Mouse (Mus musculus): ENCODE results near the gene Nkx2-4.

Nkx2-4 gene

GRCm38 (mm10) chr2:147085072-147085870, at the start of gene Nkx2-4:
Gene Nkx2-4 (minus strand): TSS chr2:147085445.
- in situ Hi-C loops (cut with MboI, MseI) = no loop called here

GRCm38 (mm10) chr2:147127366-147127765, 42.1 kb upstream of the Nkx2-4 start:
- in situ Hi-C loops (cut with MboI, MseI) = no loop called here

- in situ Hi-C loops (cut with MboI, MseI) = no loop called here
These were observed 34.5 kb upstream of the Nkx2-4 start for GRCm38 (mm10) chr2:147119736-147120135.

GRCm38 (mm10) chr2:147086441-147086840, 1.2 kb upstream of the Nkx2-4 start:
- in situ Hi-C loops (cut with MboI, MseI) = no loop called here

DNA sequence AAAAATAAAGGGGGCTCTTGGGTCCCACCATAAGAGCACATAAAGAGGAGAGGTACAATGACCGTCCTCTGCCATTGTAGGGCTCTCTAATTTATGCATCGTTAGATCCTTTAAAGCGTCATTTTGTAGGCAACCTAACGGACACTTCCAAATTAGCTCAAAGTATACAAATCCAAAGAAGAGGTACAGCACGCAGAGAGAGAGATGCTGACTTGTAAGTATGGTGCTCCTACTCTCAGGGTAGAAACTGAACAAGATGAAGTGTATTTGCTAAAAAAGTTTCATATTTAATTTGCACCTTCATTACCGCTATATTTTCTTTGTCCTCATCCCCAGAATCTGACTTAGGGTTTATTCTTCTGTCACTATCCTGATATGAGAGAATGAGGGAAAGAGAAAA, 692 bp upstream of the Nkx2-4 start:
- in situ Hi-C loops (cut with MboI, MseI) = no loop called here

DNA sequence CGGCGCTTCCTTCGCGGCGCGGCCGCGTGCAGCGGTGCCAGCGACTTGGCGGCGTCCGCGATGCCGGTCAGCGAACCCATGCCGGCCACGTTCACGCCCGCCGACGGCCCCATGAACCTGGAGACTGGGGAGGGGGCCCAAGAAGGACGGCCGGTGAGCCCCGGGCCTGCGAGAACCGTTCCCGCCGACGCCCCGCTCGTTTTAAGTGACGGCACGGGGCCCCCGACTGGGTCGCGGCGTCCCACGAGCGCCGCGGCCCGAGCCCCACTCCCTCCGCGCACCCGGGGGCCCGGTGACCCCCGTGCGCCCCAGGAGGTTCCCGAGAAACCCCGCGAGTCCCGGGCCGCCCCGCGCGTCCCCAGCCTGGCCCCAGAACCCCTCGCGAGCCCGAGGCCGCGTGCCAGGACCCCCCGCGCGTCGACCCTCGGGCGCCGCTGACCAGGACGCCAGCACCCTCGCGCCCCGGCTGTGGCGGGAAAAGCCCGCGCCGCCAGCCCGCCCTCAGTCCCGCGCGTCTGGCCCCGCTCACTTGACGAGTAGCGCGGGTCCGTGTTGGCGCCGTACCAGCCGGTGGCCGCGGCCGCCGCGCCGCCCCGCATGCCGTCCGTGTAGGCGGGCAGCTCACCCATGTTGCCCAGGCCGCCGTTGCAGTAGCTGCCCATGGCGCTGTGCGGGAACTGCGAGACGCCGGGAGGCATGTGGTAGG, 726 bp downstream of the Nkx2-4 start:
- in situ Hi-C loops (cut with MboI, MseI) = loop anchor here in 1 of 2 experiments (5.0 kb wide), 1 partner anchor 93 kb away; no protein-coding TSS in a partner anchor

DNA sequence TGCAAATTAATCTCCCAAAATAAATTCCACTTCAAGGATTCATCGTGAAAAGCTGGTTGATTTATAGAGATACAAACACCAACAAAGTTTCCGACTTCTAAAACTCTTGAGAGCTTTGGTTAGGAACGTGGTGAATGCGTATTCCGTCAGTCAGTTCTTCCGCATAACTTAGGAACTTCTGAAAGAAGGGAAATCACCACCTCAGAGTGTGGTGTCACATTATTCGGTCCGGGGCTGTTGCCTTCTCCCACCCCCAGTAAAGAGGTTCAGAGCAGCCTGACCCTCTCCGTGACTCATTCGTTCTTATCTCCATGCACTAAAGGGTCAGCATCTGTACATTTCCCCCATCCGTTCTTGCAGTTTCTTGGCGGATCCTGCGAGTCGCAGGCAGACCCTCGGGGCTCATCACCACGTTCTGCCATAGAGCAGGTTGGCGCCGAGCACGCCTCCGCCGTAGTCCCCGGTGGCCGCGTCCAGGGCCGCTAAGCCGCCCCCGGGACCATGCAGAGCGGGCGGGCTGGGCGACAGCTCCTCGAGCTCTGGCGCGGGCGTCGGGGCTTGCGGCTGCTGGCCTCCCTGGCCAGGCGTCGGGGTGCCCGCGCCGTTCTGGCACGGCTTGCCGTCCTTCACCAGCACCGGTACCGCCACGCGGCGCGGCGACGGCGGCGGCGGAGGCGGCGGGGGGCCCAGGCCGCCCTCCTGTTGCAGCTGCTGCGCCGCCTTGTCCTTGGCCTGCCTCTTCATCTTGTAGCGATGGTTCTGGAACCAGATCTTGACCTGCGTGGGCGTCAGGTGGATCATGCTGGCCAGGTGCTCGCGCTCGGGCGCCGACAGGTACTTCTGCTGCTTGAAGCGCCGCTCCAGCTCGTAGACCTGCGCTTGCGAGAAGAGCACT, 1.5 kb downstream of the Nkx2-4 start:
- in situ Hi-C loops (cut with MboI, MseI) = loop anchor here in 1 of 2 experiments (5.0 kb wide), 1 partner anchor 94 kb away; no protein-coding TSS in a partner anchor

DNA sequence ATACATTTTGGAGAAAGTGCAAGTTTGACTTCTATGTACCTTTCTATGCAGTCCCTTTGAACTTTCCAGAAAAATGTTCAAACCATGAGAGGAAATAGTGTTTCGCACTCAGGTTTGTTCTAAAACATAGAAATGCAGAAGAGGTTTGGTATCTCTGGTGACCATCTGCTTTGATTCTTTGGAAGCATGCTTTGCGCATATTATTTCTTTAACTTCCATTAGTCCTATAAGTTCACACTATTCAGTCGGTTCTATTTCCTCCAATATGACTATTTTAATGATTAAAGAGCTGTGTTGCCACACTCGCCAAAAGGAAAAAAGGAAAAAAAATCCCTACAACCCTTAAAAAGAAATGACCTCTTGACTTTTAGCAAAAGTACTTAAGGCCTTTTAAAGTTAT, 2.9 kb downstream of the Nkx2-4 start:
- in situ Hi-C loops (cut with MboI, MseI) = loop anchor here in 1 of 2 experiments (5.0 kb wide), 1 partner anchor 95 kb away; no protein-coding TSS in a partner anchor

GRCm38 (mm10) chr2:147074399-147074798, 10.8 kb downstream of the Nkx2-4 start:
- in situ Hi-C loops (cut with MboI, MseI) = loop anchor here in 1 of 2 experiments (10.0 to 25.0 kb wide), 2 partner anchors 60 to 1162 kb away; partner anchors contain the start of genes Naa20 and Xrn2

- in situ Hi-C loops (cut with MboI, MseI) = loop anchor here in 1 of 2 experiments (10.0 to 25.0 kb wide), 2 partner anchors 59 to 1162 kb away; partner anchors contain the start of genes Naa20 and Xrn2
These were observed 11.3 kb downstream of the Nkx2-4 start for GRCm38 (mm10) chr2:147073962-147074361.

GRCm38 (mm10) chr2:147070305-147070704, 14.9 kb downstream of the Nkx2-4 start:
- in situ Hi-C loops (cut with MboI, MseI) = loop anchor here in 1 of 2 experiments (10.0 to 25.0 kb wide), 2 partner anchors 56 to 1158 kb away; partner anchors contain the start of genes Naa20 and Xrn2

DNA sequence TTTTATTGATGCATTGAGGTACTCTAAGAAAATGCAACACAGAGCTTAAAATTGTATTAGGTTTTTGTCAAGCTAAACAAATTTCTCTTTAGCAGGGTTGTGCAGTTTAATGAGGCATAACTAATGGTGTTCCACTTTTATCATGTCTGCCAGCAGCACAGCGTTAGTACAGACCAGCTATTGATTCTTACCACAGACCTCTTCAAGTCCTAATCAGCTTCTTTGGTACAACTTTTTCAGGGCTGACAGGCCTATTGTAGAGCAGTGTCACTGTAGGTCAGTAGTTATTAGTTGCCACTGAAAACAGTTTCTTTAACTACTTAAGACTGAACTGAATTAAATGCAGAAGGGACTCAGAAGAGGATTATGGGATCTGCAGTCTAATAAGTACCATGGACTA, 16.2 kb downstream of the Nkx2-4 start:
- in situ Hi-C loops (cut with MboI, MseI) = loop anchor here in 1 of 2 experiments (25.0 kb wide), 1 partner anchor 1157 kb away; the partner anchor contains the start of gene Naa20

DNA sequence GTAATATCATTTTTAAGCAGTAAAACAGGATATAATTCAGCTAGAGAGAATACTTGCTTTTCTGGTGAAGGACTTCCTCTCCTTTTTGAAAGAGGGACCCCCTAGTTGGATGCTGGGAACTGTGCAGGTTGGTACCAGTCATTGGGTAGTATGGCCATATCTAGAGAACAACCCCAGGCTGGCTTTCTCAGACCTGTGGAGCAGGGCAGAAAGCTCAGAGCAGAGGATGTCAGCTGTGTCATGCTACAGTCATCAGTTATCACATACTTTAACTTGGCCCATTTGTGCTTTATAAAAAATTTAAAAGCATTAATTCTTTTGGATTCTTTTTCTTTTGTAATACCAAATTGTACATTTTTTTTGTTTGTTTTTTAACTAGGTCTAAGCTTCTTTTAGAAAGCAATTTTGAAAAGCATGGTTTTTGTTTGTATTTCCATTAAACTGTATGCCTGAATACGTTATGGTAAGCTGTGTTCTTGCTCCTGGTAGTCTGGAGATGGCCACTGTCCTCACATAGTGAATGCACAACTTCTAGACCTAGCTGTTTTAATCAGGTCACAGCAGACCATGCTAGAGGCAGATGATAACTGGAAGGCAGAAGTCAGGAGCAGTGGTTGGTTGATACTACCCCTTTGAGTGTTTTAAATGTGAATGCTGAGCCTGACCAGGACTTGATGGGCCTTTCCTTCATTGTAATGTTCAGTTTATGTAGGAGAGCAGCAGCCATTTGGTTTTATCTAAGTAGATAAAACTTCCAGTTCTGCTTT, 17.6 kb downstream of the Nkx2-4 start:
- in situ Hi-C loops (cut with MboI, MseI) = loop anchor here in 1 of 2 experiments (25.0 kb wide), 1 partner anchor 1155 kb away; the partner anchor contains the start of gene Naa20

DNA sequence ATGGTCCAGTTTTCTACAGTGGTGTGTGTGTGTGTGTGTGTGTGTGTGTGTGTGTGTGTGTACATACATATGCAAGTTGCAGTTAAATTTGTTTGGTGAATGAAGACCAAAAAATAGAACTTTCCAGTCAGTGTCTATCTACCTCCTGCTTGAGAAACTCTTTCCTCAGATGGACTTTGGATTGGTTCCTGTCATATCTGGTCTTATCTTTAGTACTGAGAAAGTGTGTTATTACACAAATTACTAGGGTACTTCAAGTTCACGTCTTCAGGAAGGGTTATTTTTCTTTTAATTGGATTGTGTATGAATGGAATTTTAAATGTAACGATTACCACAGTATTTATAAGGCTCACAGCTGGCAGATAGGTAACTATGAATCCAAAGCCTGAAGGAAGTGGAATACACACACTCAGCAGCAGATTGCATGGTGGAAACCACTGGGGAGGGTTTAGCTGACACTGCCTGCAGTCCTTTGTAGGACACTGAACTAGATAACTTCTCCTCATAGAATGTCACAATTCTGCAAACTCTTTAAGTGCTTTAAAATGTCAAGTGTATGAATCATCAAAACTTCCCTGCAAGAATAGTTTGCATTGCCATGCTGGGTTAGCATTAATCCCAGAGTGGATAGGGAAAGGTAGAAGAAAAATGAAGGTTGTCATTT, 31.9 kb downstream of the Nkx2-4 start:
- in situ Hi-C loops (cut with MboI, MseI) = loop anchor here in 1 of 2 experiments (25.0 kb wide), 1 partner anchor 1141 kb away; the partner anchor contains the start of gene Naa20

DNA sequence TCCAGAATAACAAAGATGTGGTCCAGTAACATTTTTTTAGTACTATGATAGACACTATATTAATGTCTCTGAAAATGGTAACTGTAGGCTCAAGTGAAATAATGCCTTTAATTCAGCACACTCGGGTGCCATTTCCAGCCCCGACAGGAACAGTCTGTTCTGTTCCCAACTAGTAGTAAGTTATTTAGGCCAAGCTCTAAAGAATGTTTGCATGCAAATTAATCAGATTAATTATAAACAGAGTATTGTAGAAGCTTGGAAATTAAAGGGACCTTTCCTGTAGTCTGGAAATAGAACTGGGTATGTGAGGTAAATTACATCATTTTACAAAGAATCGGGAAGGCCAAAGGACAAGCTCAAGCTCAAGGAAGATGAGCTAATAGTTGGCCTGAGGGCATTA, 38.2 kb downstream of the Nkx2-4 start:
- in situ Hi-C loops (cut with MboI, MseI) = loop anchor here in 1 of 2 experiments (10.0 kb wide), 1 partner anchor 1132 kb away; no protein-coding TSS in a partner anchor

GRCm38 (mm10) chr2:147035864-147036263, 49.4 kb downstream of the Nkx2-4 start:
- in situ Hi-C loops (cut with MboI, MseI) = no loop called here

Measured in T-helper 17 cell (primary cell).